Mouse (Mus musculus) bone marrow, adult 2 months (tissue): ENCODE data around the gene Creb1.

Experiments used
- CTCF ChIP-seq: fragments of 200-500 bp; IDR thresholded peaks from 2 replicates; pipeline ENCODE4 v1.5.1; 2011; ENCODE audit warnings: low read length, control low read depth; ENCODE audit not compliant: control insufficient read depth, insufficient read depth
- POLR2A ChIP-seq: fragments of 200-500 bp; IDR thresholded peaks from 2 replicates; pipeline ENCODE4 v1.6.1; 2011; ENCODE audit warnings: low read depth, mild to moderate bottlenecking, control low read depth, low read length, borderline replicate concordance; ENCODE audit not compliant: control insufficient read depth

DNA sequence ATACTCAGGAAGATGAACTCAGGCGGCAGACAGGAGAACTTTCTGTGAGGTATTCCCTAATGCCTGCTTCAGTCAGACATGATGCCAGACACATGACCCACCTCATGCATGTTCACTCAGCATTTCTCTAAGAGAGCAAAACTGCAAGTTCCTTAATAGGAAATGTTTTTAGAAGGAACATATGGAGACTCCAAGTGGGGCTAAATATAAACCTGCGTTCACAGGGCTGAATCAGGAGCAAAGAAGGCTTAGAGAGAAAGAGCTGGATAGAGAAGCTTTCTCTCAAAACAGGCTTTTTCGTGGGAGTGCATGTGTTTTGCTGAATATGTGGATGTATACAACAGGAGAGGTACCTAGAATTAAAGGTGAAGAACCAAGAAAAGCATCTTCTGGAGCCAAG lies 100.8 kb downstream of the Creb1 start:
- TF ChIP-seq CTCF (no peak), POLR2A (no peak)
